Mouse (Mus musculus) intestine, postnatal 0 days (tissue): ENCODE measurements at regions not wholly inside any gene's neighbourhood (a gene's known extent, or its start where the extent isn't known, plus 50 kb on each side); places are given as distances from the start of the nearest gene placed in this dataset.

ENCODE experiments used
- ATAC-seq: fragments of 200-750 bp; cut with Nextera tagmentation; 2 replicates; pipeline ENCODE4 v1.8.0; 2017; ENCODE audit warnings: mild to moderate bottlenecking, moderate TSS enrichment, moderate library complexity
- H3K27ac ChIP-seq: fragments of 300-500 bp; sonication (generic); 2 replicates; pipeline ENCODE4 v1.5.1; 2014; ENCODE audit warnings: mild to moderate bottlenecking, low read depth, low read length, moderate library complexity
- H3K27me3 ChIP-seq: fragments of 300-500 bp; sonication (generic); replicated peaks from 2 replicates; pipeline ENCODE4 v1.6.1; 2014; ENCODE audit warnings: low read length, mixed read lengths; ENCODE audit not compliant: control insufficient read depth, insufficient read depth
- H3K36me3 ChIP-seq: fragments of 300-500 bp; sonication (generic); 2 replicates; pipeline ENCODE4 v1.6.1; 2014; ENCODE audit warnings: mild to moderate bottlenecking, moderate library complexity; ENCODE audit not compliant: control insufficient read depth, insufficient read depth
- H3K4me1 ChIP-seq: fragments of 300-500 bp; sonication (generic); replicated peaks from 2 replicates; pipeline ENCODE4 v1.6.1; 2014; ENCODE audit warnings: antibody characterized with exemption, low read length, mixed read lengths; ENCODE audit not compliant: control insufficient read depth, insufficient read depth
- H3K4me2 ChIP-seq: fragments of 300-500 bp; sonication (generic); replicated peaks from 2 replicates; pipeline ENCODE4 v1.6.1; 2014; ENCODE audit warnings: low read depth, mild to moderate bottlenecking, moderate library complexity
- H3K4me3 ChIP-seq: fragments of 300-500 bp; sonication (generic); 2 replicates; pipeline ENCODE4 v1.5.1; 2014; ENCODE audit warnings: low read depth, low read length
- H3K9ac ChIP-seq: fragments of 300-500 bp; sonication (generic); 2 replicates; pipeline ENCODE4 v1.6.1; 2014; ENCODE audit warnings: mild to moderate bottlenecking, low read depth, low read length
- H3K9me3 ChIP-seq: fragments of 300-500 bp; sonication (generic); 2 replicates; pipeline ENCODE4 v1.6.1; 2016; ENCODE audit warnings: mixed run types; ENCODE audit not compliant: control insufficient read depth
- CTCF ChIP-seq: sonication (generic); IDR thresholded peaks from 2 replicates; pipeline ENCODE4 v1.5.1; 2016; ENCODE audit warnings: low read depth, mild to moderate bottlenecking, control low read depth, antibody characterized with exemption, moderate library complexity
- WGBS: fragments of 180-500 bp; shearing (Covaris S2); extraction: QIAGEN DNeasy Blood & Tissue Kit; methylation state at CpG from one replicate; pipeline ENCODE4 v1.1.7; 2014; 5-methylcytosine and 5-hydroxymethylcytosine counted together

GRCm38 (mm10) chr1:24832246-24832645 lies 153.8 kb downstream of the Lmbrd1 start:
- WGBS = 94% methylated on average over 3 of the region's 3 CpGs
- ATAC-seq = no peak
- TF ChIP-seq CTCF = no peak
- Histone ChIP-seq H3K4me1 (no peaks in the 10 kb centered on the region), H3K9ac (no peak overlapping the region), H3K4me3 (no peak overlapping the region), H3K9me3 (no peaks in the 10 kb centered on the region), H3K27ac (no peak overlapping the region), H3K4me2 (no peak overlapping the region), H3K27me3 (no peaks in the 10 kb centered on the region), H3K36me3 (no peaks in the 10 kb centered on the region)

- Histone ChIP-seq H3K4me3 (no peak overlapping the region), H3K9me3 (no peaks in the 10 kb centered on the region), H3K27me3 (no peaks in the 10 kb centered on the region), H3K9ac (no peak overlapping the region), H3K4me2 (no peak overlapping the region), H3K36me3 (no peaks in the 10 kb centered on the region), H3K27ac (no peak overlapping the region), H3K4me1 (no peaks in the 10 kb centered on the region)
- 80% methylated on average over 7 of the region's 7 CpGs for WGBS
- no peak for ATAC-seq
- no peak for TF ChIP-seq CTCF
These were observed 188.4 kb downstream of the Lmbrd1 start for GRCm38 (mm10) chr1:24866877-24867276.

- H3K36me3 ChIP-seq = no peaks in the 10 kb centered on the region
- no peak overlapping the region for H3K9ac ChIP-seq
- no peak overlapping the region for H3K4me2 ChIP-seq
- H3K9me3 ChIP-seq = no peaks in the 10 kb centered on the region
- no peak for ATAC-seq
- H3K27ac ChIP-seq = no peak overlapping the region
- TF ChIP-seq CTCF = no peak
- WGBS = 84% methylated on average over 12 of the region's 12 CpGs
- H3K4me1 ChIP-seq = no peaks in the 10 kb centered on the region
- no peak overlapping the region for H3K4me3 ChIP-seq
- no peaks in the 10 kb centered on the region for H3K27me3 ChIP-seq
These were observed 191.3 kb downstream of the Lmbrd1 start for GRCm38 (mm10) chr1:24869772-24870171.

DNA sequence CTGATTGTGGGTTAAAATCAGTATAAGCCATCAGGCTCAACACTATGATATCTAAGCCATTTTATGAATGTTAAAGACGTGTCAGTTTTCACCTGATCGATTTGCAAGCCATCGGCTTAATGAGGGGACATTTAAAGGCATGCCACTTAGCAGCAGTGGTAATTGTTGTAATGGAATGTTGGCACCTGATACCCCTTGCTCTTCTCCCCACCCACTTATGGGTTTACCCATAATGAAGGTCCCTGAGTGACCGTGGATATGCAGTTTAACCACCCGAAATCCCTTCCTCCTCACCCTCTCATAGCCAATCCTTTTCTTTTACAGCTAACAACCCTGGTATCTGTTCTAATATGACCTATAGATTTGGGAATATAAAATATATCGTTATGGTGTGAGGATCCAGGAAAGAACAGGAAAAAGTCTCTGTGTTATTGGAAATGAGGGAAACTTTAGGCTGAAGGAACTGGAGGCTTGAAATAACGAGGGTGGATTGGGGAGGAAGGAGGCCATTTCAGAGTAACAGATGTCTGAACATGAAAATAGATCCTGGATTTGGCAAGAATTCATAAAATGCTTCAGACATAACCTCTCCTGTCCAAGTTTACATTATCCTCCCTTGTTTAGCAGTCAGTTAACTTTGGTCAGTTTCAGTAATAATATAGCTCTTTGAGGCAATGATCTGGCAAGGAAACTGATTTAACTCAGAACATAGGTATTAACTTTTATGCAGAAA lies 192.4 kb downstream of the Lmbrd1 start:
- ATAC-seq = no peak
- H3K27me3 ChIP-seq = no peaks in the 10 kb centered on the region
- H3K4me1 ChIP-seq = no peaks in the 10 kb centered on the region
- no peaks in the 10 kb centered on the region for H3K9me3 ChIP-seq
- no peak overlapping the region for H3K4me2 ChIP-seq
- no peaks in the 10 kb centered on the region for H3K36me3 ChIP-seq
- no peak for TF ChIP-seq CTCF
- WGBS = 81% methylated on average over 7 of the region's 7 CpGs
- no peak overlapping the region for H3K27ac ChIP-seq
- H3K4me3 ChIP-seq = no peak overlapping the region
- H3K9ac ChIP-seq = no peak overlapping the region

GRCm38 (mm10) chr1:24877014-24877413 lies 198.6 kb downstream of the Lmbrd1 start:
- no peak overlapping the region for H3K27ac ChIP-seq
- no peak overlapping the region for H3K4me2 ChIP-seq
- H3K4me1 ChIP-seq = no peaks in the 10 kb centered on the region
- no peak for ATAC-seq
- H3K9ac ChIP-seq = no peak overlapping the region
- no peaks in the 10 kb centered on the region for H3K36me3 ChIP-seq
- H3K27me3 ChIP-seq = no peaks in the 10 kb centered on the region
- H3K4me3 ChIP-seq = no peak overlapping the region
- no peaks in the 10 kb centered on the region for H3K9me3 ChIP-seq
- no peak for TF ChIP-seq CTCF

DNA sequence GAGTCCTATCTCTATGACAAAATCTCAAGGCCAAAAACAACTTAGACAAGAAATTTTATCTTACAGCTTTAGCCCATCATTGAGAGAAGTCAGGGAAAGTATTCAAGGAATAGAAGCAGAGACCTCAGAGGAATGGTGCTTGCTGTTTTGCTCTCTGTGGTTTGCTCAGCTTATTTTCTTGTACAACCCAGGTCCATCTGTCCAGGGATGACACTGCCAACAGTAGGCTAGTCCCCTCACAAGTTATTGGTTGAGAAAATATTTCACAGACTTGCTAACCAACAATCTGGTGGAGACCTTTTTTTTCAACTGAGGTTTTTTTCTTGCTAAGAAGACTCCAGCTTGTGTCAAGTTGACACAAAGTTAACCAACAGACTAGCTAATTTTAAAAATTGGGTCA lies 205.2 kb downstream of the Lmbrd1 start:
- no peaks in the 10 kb centered on the region for H3K4me1 ChIP-seq
- H3K9me3 ChIP-seq = no peaks in the 10 kb centered on the region; the same call in 1 of the 2 replicates
- H3K27ac ChIP-seq = no peak overlapping the region
- ATAC-seq = no peak
- H3K9ac ChIP-seq = no peak overlapping the region
- no peaks in the 10 kb centered on the region for H3K36me3 ChIP-seq
- no peak for TF ChIP-seq CTCF
- no peaks in the 10 kb centered on the region for H3K27me3 ChIP-seq
- no peak overlapping the region for H3K4me3 ChIP-seq
- H3K4me2 ChIP-seq = no peak overlapping the region

DNA sequence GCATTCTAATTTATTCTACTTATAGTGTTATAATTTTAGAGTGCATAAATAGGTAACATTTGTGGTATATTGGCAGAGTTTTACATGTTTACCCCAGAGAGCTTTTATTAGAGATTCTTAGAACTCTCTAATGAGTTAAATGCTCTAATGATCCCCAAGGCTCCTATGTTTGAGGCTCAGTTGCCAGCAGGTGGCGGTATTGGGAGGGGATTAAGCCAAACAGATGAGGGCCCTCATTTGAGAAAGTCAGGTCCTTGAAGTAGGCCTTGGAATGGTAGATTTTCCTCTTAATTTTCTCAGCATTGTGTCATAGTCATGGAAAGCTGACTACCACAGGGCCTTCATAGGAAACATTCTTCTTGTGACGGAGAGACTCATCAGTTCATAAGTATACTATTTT lies 222.8 kb downstream of the Lmbrd1 start:
- Histone ChIP-seq H3K27ac (no peak overlapping the region), H3K9me3 (no peaks in the 10 kb centered on the region), H3K9ac (no peak overlapping the region), H3K4me1 (no peaks in the 10 kb centered on the region), H3K4me3 (no peak overlapping the region), H3K36me3 (no peaks in the 10 kb centered on the region), H3K4me2 (no peak overlapping the region), H3K27me3 (no peaks in the 10 kb centered on the region)
- 38% methylated on average over 2 of the region's 2 CpGs for WGBS
- no peak for ATAC-seq
- TF ChIP-seq CTCF = peak; percentile 58
